Mouse (Mus musculus) stomach, postnatal 0 days (tissue): Measurements from ENCODE around the gene Ugt1a8.

ENCODE experiments used
- CTCF ChIP-seq: IDR thresholded peaks from 2 replicates; pipeline ENCODE4 v1.5.1; 2016; ENCODE audit warnings: antibody characterized with exemption, low read depth, mild to moderate bottlenecking, moderate library complexity
- EP300 ChIP-seq: optimal IDR thresholded peaks from 2 replicates; pipeline ENCODE3; 2016; ENCODE audit warnings: antibody characterized with exemption

DNA sequence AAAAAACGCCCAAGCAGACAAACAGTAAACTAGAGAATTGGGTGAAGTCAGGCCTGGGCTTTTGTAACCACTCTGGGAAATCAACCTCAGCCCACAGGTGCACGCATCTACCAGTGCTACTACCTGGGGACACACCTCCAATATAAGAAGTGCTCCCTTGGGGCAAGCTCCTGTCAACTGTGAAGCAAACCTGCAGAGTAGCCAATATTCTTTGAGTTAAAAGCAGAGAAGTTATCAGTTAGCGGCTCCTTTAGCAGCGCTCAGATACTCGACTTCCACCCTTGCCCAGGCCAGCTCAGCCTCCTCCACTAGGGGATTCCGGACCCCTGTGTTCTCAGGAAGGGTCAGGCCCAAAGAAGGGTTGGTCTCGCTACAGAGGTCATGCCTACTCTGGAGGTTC is 174.1 kb downstream of the Ugt1a8 start:
- TF ChIP-seq CTCF (no peak), EP300 (no peak)
